Mouse (Mus musculus) adrenal gland, postnatal 25 days (tissue): ENCODE measurements around the gene Adam17. TPM values are rescaled to one million over a fixed set of nuclear protein-coding genes. Genes with fewer than 3 reads are reported as not detected.
A peak's percentile ranks its signal among the peaks of the same experiment; 100 is the strongest.

Experiments
- DNase-seq: peaks from one replicate; pipeline ENCODE4 v3.0.0; 2021; ENCODE audit warnings: mixed read lengths
- total RNA-seq: library from RNA; stranded (reverse); gene quantifications from 2 replicates; pipeline ENCODE4 v1.2.3, GENCODE M21; 2021

Gene Adam17
- total RNA-seq, 1 experiment from 2014 or later, result 60.9 TPM

DNA sequence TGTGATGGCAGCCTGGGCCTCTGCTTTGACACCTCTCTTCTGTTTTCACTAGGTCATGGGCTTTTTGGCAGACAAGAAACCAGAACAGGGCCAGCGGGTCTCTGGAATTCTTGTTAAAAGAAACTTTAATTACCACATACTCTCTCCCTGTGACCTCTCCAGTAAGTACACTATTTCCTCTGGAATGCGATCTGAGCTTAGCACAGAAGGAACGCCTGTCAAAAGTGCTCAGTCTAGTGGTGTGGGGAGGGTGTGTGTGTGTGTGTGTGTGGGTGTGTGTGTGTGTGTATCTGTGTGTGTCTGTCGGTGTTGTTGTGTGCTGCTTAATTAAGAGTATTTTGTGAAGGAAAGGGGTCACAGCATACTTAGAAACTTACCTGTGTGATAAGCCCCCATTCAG is 66.7 kb downstream of the Adam17 start:
- DNase-seq, result no peak

DNA sequence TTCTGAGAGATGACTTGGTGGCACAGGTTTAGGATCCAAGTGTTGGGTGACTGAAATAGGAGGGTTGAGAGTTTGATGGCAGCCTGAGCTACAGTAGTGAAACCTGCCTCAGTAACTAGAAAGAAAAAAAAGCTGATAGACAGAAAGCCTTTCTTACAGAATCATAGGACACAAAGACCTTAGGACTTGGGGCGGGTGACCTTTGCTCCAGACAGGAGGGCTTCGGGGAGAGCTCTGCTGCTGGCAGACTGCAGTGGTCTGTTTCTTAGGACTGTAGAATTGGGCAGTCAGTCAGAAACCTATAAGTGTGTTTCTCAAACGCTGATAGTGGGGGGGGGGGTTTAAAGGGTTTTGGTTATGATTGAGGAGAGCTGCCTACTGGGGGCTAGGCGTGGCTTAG is 67.7 kb downstream of the Adam17 start:
- no peak for DNase-seq

DNA sequence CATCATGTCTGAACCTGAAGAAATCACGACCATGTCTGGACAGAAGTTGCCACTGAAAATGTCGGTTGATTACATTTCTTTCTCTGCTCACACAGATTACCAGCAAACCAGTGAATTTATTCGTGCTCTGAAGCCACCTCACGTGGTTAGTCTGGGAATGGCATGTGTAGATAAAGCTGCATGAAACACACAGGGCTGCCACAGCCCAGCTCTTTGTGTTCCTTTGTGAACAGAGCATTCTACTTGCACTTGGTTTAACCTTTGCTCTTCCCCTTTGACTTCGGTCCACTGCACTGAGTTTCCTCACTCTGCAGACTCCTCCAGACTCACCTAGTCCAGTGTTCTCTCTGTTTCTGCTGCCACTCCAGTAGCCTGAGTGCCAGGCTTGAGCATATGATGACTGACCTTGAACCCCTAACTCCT is 71.1 kb downstream of the Adam17 start:
- no peak for DNase-seq

DNA sequence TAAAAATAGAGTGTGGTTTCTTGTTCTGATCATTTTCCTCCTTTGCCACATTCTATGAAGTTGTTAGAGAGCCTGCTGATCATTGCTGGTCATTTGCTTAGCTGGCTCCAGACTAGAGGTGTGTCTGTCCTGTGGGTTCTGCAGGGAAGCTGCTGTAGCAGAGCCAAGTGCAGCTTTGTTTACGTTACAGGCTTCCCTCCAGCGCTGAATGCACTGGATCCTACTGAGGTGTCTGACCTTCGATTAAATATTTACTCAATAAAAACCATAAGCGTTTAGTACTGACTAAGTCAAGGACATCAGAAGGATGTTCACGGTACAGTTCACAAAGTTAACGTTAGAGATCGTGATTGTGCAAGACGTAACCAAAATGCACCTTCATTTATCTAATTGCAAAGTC is 71.5 kb downstream of the Adam17 start:
- DNase-seq, result no peak

DNA sequence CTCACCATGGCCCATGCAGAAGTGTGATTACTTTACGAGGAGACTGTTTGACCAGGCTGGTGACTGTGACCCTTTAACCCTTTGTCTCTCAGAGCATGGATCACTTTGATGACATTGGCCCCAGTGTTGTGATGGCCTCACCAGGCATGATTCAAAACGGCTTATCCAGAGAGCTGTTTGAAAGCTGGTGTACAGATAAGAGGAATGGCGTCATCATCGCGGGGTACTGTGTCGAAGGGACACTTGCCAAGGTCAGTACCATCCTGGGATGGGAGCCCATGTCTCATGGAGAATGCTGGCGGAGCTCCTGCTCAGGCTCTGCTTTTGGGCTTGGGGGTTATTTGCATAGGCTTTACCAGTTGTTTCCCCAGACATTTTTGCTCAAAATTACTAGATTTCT is 72.1 kb downstream of the Adam17 start:
- peak; percentile 61 for DNase-seq

DNA sequence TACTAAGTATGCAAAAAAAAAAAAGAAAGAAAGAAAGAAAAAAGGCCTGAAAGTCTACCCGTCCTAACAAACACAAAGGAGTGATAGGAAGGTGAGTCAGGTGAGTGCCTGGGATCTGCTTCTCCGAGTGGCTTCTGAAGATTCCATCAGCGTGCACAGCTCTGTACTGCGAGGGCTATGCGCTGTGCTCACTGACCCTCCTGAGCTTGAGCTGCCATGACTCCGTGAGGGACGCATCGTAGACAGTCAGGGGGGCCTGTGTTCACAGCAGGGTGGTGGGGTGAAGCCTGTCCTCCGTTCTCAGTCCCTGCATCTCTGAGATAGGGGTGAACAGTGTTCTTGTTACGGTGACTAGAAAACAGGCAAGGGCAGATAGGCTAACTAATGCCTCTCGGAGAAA is 74.6 kb downstream of the Adam17 start:
- DNase-seq, result no peak

DNA sequence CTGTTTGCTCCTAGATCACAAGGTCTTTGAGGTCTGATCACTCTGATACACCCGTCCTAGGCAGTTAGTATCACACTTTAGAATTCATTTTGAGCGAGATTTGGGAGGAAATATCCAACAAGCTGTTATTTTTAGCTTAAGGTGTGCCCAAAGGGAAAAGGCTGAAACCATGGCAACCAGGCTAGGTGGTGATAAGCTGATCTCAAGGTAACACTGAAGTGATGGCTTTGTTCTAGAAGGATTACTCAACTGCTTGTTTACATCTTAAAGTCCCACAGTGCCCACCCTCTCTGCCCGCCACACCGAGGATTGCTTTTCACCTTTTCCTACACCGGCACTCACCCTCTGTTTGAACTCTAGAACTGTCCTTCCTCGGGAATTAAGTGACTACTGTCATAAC is 83.8 kb downstream of the Adam17 start:
- no peak for DNase-seq

DNA sequence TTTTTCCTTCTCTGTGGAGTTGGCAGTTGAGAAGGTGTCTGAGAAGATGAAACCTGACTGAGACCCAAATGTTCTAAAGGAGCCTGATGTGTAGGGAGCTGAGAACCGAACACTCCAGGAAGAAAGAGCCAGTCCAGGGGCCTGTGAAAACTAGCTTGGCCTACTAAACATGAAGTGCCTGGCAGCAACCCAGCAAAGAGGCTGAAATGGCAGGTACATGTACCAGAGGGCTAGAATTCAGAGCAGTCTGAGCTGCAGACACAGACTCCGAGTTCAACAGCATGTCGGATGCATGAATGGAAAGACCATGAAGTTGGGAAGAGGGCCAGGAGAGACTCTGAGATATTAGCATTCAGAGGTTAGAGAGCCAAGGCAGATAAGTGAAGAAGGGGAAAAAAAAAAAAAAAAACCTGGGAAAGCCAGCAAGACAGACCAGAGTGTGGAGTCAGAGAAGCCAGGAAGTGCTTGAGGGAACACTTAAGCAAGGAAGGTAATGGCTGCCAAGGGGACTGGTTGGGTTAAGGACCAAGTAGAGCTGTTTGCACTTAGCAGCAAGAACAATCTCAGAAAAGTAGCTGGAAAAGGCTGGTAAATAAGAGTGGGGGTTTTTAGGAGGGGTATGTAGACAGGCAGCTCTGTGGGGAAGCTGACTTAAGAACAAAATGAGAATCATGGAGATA is 84.6 kb downstream of the Adam17 start:
- DNase-seq, result no peak

DNA sequence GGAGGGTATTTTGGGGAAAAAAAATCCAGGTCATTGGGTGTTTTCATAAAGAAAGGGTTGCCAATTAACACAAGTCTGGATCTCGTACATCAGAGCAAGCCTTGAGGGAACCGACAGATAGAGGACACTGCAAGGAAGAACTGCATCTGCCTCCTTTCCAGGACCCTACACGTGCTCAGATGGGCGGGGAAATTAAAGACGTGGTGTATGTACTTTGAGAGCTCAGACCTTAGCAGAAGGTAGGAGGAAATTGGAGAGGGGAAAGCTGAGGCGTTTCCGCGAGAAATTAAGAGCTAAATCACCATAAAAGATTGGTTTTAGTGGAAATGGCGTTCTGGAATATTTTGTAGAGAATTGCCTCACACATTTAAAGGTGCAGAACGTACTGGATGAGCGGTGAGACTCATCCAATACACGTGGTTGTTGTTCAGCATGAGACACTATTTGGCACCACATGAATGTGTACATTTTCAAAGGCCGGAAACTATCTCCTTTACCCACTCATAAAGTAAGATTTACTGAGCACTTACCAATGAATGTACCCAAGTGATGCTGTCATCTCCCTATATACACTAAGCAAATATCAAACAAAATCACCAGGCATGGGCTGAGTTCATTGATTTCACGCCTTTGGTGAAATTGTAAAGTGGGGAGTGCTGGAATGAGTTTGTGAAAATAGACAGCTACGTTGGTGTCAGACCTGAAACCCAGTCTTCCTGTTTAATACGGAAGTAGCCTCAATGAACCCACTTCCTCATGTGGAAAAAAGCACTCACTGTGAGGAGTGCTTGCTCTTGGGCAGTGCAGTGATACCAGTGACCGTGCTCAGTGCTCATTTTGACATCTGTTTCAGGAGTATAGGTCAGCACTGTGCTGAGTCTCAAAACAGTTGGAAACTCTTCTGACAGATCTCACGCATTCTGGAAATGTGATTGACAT is 86.5 kb downstream of the Adam17 start:
- peak; percentile 14 for DNase-seq

DNA sequence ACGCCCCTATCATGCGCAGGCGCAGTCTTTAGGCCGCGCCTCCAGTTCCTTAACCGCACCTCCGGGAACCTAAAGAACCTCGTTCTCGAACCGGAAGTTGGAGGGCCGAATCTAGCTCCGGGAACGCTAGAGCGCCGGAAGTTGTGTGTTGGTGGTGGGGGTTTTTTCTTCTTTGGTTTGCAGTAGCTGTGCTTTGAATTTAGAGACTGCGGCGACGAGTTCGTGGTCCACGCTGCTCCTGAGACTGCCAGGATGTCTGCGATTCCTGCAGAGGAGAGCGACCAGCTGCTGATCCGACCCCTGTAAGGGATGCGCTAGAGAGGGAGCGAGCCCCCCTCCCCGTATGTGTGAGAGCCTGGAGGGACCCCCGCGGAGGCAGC is 87.2 kb downstream of the Adam17 start, which contains the start of gene Itgb1bp1:
Gene Itgb1bp1, minus strand, starts transcription at position 42 of the 380 bp plus-strand sequence.
- DNase-seq, result peak; percentile 99

DNA sequence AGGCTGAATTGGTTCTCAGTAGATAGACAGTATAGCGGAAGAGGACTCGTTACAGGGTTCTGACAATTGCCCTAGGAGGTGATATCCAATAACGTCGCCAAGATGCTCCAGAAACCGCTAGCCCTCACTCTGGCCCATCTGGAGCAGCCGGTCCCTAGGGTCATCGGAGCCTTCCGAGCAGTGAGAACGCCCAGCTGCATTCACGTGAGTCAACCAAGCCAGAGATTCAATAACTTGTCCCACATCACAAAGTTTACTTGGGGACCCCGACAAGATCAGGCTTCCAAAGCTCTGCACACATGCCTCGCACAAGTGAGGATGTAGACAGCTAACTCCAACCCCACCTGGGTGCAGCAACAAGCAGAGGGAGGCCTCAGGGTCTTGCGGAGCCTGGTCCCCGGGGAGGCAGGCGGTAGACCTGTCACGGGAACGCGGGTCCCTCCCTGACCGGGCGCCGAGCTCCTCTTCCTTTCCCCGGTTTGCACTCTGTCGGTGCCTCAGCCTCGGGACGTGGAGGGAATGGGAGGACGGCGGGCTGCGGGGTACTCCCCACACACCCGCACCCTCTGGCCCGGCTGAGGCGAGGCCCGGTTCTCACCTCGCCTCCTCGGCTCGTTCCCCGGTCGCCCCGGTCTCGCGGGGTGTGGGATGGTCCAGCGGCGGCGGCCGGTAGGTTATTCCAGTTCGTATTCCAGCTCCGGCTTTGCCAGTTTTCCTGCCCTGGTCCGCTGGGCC is 87.8 kb downstream of the Adam17 start:
- no peak for DNase-seq

DNA sequence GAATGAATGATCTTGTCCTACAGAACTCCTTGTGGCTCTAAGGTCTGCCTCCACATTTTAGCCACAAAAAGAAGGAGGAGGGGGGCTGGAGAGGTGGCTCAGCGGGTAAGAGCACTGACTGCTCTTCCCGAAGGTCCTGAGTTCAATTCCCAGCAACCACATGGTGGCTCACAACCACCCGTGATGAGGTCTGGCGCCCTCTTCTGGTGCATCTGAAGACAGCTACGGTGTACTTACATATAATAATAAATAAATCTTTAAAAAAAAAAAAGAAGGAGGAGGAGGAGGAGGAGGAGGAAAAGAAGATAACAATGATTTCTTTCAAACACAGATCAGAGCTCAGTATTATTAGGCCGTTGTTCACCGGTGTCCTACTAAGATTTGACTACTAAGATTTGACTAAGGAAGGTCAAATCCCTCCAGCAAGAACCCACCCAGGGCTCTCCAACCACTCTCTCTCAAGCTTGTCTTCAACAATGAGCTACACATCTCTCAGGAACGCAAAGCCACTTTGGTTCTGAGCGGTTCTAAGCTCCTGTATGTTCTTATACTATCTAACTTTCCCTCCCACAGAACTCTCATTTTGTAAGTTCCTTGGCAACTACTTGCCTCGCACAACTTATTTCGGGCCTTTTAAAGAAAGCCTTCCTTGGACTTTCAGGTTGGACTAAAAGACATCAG is 88.5 kb downstream of the Adam17 start, which contains the start of gene Cpsf3:
Gene Cpsf3, plus strand, starts transcription at position 631 of the 681 bp plus-strand sequence.
- no peak for DNase-seq

DNA sequence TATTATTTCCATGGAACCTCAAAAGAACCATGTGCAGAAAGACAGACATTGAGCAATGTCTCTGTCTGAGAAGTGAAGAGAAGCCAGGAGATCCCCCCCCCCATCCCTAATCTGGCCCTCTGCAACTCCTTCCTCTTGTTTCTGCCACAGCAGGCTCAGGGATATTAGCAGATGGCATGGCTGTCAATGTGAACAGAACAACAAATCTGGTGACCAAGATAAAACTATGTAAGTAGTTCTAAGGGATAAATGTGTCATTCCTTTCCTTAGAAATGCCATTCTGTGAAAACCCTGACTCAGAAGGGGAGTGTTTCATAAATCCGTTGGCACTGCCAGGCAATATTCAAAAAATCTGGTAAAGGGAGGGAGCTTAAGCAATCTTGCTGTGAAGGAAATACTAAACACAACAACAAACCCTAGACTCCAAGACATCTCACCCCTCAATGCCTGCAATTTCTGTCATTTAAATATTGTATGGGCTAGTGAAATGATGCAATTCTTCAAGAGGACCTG is 96.0 kb downstream of the Adam17 start:
- DNase-seq, result no peak

DNA sequence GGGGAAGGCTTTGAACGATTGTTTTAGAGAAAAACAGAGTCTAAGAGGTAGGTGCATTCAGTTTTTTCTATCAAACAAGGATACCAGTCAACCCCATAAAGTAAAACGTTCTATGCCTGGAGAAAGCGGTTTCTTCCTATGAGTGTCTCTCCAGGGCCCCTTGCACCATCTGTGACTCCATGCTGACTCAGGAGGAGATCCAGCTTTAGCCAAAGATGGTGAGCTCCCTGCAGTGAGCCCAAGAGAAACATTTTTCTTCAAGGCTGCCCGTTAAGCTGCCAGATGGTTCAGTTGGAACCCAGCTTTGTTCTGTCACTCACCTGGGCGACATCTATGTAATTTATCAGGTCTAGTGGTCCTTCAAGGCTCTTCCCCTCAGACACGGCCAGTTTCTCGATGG is 99.0 kb downstream of the Adam17 start:
- no peak for DNase-seq

Other genes with a start within 250 kb of the Adam17 start
- 69.8 and 82.3 TPM in 2 replicates for gene Cpsf3, start 88.2 kb downstream of the Adam17 start, total RNA-seq
- gene Itgb1bp1, start 87.3 kb downstream of the Adam17 start, total RNA-seq, result 89.2 and 102 TPM in 2 replicates
- gene Iah1, start 57.2 kb downstream of the Adam17 start, total RNA-seq, result 70.2 and 87.3 TPM in 2 replicates
- gene Ywhaq, start 44.0 kb upstream of the Adam17 start, total RNA-seq, result 261 and 294 TPM in 2 replicates